Mouse (Mus musculus): ENCODE results near the gene Cd81.

DNA sequence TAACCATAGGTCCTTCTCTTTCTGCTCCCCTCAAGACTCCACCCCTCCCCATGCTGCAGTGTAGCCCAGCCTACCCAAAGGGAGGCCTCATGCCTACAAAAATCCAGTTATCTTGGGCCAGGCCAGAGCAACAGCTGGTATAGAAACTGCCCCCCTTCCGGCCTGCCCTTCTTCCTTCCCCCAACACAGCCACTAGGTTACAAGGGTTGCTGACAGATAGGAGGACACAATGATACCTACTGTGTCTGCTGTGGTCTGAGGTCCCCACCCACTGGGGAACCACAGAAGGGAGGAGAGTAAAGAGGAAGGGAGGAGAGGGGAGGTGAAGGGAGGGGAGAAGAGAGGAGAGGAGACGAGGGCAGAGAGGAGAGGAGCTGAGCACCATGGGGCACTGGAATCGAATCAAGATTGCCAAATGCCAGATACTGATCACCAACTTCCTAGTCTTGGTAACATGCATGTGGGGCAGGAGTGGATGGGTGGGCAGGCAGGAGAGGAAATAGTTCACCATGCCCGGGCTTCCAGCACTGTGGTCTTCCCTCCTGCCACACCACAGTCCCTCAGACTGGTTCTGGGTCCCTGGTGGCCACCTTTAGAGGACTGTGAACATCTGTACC, 47.7 kb upstream of the Cd81 start, which contains the start of gene Tspan32:
- TF ChIP-seq POLR2A (IDR thresholded peaks at IDR 0.05; ENCODE audit: borderline replicate concordance, control insufficient read depth, low read depth, low read length) (no peak), CTCF (IDR thresholded peaks at IDR 0.05; ENCODE audit: control insufficient read depth, insufficient read depth, low read length) (no peak)

Data from bone marrow, adult 2 months (tissue).